Mouse (Mus musculus) inflammation-experienced regulatory T-cells, adult 16 weeks (primary cell): ENCODE results near the gene Smc6. TPM values are rescaled to one million over a fixed set of nuclear protein-coding genes. Genes with fewer than 3 reads are reported as not detected.

ENCODE experiments used
- polyA plus RNA-seq: library from polyadenylated mRNA; unstranded; fragments of 100-300 nt; shearing (Covaris generic); gene quantifications from one replicate; pipeline ENCODE4 v1.2.1, GENCODE M21; 2017

Gene Smc6
- 202 TPM for polyA plus RNA-seq

DNA sequence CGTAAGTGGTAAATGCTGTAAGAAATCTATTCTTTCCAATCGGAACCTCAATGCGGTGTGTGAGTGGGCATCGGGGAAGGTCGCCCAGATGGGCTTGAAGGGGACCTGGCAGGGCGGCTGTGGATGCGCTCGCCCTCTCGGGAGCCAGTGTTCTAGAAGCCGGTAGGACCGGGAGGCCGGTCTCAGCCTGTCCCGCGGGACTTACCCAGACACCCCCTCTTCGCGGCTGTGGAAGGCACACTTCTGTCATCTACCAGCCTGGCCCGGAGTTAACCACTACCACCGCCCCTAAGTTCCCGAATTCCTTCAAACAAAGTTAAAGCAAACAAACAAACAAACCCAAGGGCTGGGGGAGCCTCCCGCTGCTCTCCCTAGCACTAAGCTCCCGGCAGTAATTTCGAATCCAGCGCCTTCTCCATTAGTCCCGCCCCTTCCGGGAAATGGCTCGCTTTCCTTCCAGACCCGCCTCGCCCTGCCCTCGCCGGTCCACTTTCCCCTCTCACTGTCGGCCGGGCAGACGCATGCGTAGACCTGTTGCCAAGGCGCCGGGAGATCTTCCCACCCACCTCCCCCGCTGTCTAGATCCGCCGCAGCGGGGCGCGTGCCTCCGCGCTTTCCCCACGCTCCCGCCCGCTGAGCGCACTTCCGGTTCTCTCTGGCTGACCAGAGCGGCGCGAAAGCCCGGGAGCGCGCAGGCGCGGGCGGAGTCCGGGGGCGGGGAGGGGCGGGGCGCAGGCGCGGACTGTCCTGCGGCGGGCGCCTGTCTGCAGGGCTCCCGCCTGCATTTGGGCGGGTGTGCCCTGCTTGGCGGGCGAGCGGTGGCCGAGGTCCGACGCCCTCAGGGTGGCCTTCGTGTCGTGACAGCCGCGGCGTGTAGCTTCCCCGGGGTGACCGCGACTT, at the start of gene Smc6, which contains the start of gene Gen1:
TSS of gene Smc6 (plus strand) at position 505 of the 900 bp plus-strand sequence.
TSS of gene Gen1 (minus strand) at position 420 of the 900 bp plus-strand sequence.

Other genes with a start within 250 kb of the Smc6 start
- not detected for gene Kcns3, start 114.8 kb upstream of the Smc6 start, polyA plus RNA-seq
- not detected for gene Msgn1, start 56.9 kb upstream of the Smc6 start, polyA plus RNA-seq
- gene Gen1, start 85 bp upstream of the Smc6 start, polyA plus RNA-seq: 3.5 TPM
- gene Vsnl1, start 170.7 kb downstream of the Smc6 start, polyA plus RNA-seq: not detected
- not detected for gene Rad51ap2, start 190.2 kb downstream of the Smc6 start, polyA plus RNA-seq